Mouse (Mus musculus) B cell, adult 2 months (primary cell): ENCODE measurements around the gene Rev3l.
"Not testable (repeated sequence)": the region's sequence is repeated elsewhere in the genome, so short reads cannot be mapped to it uniquely, and the experiment has no call there.

Source experiments
- DNase-seq, 2 experiments: peaks; one replicate each; pipeline ENCODE4 v3.0.0; 2022

The Rev3l gene

DNA sequence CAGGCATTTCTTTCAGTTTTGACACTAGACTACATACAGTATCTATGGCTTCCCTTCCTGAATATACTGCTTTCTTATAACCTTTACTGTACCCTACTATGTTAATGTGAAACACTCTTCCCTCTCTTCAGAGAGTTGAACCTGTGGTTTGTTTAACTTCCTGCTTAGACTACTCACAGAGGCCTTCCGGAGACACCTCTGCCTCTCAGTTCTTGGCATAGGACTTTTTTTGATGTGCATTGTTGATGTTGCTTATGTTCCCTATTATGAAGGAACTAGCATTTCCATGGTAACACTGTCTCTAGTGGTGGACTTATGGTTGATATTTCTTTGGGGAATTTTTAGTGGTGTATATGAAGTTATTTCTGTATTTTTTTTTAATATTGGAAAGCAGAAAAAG is 61.4 kb downstream of the Rev3l start:
- DNase-seq, result no peak

GRCm38 (mm10) chr10:39811507-39811906 is 79.6 kb downstream of the Rev3l start:
- peak; percentile 64 for DNase-seq

DNA sequence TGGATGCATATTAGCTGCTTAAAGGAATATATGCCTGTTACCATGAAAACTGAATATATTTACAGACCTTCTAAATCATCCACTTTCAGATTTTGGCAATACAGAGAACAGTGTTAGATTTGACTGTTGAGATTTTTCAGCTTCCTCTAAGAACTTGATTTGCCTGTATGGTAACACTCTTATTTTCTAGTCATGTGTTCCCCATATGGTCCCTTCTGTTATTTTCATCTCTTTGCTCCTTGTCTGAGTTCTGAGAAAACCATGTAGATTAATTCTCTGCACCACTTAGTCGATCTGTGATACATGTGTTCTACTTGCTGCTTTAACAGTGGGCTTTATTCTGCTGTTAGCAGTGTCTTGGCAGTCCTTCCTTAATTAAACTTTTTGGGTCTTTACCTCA is 110.7 kb downstream of the Rev3l start:
- DNase-seq, result no peak

DNA sequence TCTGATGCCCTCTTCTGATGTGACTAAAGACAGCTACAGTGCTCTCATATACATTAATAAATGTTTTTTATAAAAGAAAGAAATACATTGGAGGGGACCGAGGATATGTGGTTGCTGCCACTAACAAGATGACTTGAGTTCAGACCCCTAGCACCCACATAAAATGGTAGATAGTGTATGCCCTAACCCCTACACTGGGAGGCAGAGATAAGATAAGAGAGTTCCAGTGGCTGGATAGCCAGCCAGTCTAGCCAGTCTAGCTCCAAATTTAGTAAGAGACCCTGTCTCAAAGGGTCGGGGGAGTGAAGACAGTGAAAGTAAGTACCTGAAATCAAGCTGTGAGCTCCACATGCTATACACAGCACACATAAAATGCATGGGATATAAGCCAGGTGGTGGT is 133.6 kb downstream of the Rev3l start:
- no peak for DNase-seq

DNA sequence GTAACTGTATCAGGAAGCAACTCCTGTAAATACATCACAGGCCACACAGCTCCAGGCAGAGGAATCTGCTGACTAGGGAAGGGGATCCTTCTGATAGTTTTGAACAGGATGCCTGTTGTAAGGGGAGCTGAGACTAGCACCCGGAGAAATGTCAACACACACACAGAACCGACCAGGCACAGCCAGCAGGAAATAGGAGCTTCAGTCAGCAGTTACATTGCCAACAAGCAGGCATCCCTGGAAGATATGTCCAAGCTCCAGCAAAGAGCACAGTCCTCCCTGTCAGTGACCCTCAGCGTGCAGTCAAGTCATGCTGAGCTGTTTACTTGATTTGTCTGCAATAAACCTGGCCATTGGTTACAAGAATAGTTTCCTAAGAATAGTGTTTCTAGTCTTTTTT is 156.7 kb downstream of the Rev3l start:
- DNase-seq, result no peak

GRCm38 (mm10) chr10:39893702-39894697 is 162.1 kb downstream of the Rev3l start:
- DNase-seq, result no peak

GRCm38 (mm10) chr10:39896503-39896902 is 164.6 kb downstream of the Rev3l start:
- no peak for DNase-seq

DNA sequence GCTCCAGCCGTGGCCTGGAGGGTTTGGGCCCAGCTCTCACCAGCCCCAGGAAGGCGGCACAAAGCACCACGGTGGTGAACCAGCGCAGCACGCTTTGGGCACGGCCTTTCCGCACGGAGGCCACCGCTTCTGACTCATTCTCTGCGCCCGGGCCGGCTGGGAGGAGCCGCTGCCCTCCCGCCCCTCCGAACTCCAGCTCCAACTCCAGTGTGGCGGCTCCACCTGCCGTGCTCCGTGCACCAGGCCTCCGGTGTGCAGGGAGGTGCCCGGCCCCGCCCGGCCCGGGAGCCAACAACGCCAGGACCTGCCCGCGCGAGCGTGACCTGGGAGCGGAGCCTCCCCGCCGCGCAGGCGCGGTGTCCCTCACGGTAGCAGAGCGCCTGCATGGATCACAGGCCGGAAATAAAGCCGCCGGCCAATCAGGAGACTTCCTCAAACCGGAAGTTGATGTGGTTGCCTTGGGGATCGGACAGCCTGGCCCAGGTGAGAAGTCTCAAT is 167.0 kb downstream of the Rev3l start, which contains the start of gene Mfsd4b4:
TSS of gene Mfsd4b4 (minus strand) at position 365 of the 498 bp plus-strand sequence.
- peak; percentile 72 to 77 for DNase-seq

- no peak for DNase-seq
These were observed 172.3 kb downstream of the Rev3l start for GRCm38 (mm10) chr10:39904191-39904590.

- DNase-seq, result no peak
These were observed 175.1 kb downstream of the Rev3l start for GRCm38 (mm10) chr10:39906799-39907658.

DNA sequence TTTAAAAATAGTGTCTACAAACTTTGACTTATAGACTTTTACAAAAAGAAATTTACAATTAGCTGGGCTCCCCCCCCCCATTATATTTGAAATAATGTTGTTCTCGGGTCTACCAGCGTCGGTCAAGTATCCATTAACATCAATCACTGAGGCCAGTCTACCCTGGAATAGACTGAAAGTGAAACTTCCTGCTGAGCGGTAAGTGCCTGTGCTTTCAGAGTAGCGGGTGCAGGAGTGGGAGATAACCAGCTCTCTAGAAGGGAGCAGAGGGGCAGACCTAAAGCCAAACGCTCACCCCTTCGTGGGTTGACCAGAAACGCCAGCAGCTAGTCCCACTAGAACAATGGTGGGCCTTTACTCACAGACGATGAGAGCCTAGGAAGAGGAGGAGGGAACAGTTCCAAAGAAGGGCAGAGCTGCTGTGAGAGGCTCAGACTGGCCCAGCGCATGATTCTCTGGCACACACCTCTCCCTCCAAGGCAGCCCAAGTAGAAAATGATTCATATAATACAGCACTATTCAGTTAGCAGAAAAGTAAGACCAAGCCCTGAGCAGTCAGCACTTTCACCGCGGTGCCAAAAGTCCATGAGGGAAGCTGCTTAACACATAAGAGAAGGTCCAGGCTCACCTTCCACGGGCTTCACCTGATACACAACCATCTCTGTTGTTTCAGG is 177.0 kb downstream of the Rev3l start:
- no peak for DNase-seq

DNA sequence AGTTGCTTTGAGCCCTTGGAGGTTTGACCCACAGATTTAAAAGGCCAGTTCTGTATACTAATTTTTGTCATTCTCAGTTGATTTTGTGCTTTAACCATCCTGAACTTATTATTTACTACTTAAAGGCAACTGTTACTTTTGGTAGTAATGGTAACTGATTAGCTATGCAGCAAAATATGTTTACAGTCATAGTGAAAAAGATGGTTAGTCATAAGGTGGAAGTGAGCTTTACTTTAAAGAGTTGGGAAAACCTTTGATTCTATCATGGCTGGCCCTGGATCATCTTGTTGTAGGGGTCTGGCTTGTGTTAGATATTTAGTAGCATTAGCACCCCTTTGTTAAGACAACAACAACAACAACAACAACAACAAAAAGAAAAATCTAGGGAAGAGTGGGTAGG is 180.7 kb downstream of the Rev3l start:
- DNase-seq, result no peak

DNA sequence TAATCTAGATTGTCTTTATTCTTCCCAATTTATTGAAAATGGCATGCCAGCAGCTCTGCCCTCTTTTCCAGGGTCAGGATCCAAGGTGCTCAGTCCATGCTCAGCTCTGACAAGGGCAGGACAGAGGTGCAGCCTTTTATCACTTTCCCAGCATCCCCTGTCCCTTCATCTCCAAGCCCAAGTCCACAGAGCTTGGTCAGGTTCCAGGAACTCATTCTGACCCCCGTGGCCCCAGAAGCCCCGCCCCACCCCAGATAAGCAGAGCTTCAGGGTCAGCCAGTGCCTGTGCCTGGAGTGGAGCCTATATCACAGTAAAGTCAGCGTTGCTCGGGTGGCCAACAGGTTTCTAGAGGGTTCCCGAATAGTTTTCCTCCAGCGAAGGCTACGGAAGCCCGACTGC is 192.6 kb downstream of the Rev3l start:
- not testable (repeated sequence) for DNase-seq
